Mouse (Mus musculus) cerebellum, adult 2 months (tissue): ENCODE measurements around the gene Zfp867.

ENCODE experiments used
- CTCF ChIP-seq: fragments of 200-500 bp; IDR thresholded peaks from 2 replicates; pipeline ENCODE4 v1.5.1; 2011; ENCODE audit warnings: low read depth, mild to moderate bottlenecking, control low read depth, low read length, moderate library complexity, borderline replicate concordance; ENCODE audit not compliant: insufficient read depth
- POLR2A ChIP-seq: fragments of 200-500 bp; IDR thresholded peaks from 2 replicates; pipeline ENCODE4 v1.6.1; 2011; ENCODE audit warnings: low read length, control low read depth, borderline replicate concordance; ENCODE audit not compliant: insufficient read depth

DNA sequence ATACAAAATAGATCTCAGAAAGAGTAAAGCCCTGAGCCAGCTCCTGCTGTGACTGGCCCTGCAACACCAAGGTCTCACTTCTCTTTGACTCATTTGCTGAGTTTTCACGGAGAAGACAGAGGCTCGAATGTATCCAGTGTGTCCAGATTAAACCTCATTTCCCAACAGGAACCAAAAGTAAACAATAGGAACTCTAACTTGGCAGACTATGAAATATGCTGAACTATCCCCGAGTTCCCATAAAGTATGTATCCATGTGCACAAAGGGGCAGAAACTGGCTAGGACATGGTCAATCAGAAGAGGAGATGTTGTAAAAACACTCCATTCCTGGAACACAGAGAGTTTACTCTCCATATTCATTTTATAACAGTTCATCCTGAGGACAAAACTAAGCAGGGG lies 40.0 kb downstream of the Zfp867 start:
- TF ChIP-seq CTCF (no peak), POLR2A (no peak)
